Mouse (Mus musculus) lung, embryonic 16.5 days (tissue): ENCODE results near the gene Ift43. TPM values are rescaled to one million over a fixed set of nuclear protein-coding genes. Genes with fewer than 3 reads are reported as not detected.
A peak's percentile ranks its signal among the peaks of the same experiment; 100 is the strongest.

ENCODE experiments used
- ATAC-seq: fragments of 200-750 bp; cut with Nextera tagmentation; 2 replicates; pipeline ENCODE4 v1.8.0; 2017; ENCODE audit warnings: low read depth, mild to moderate bottlenecking, moderate library complexity
- H3K27ac ChIP-seq: fragments of 300-500 bp; sonication (generic); 2 replicates; pipeline ENCODE4 v1.5.1; 2014; ENCODE audit warnings: mild to moderate bottlenecking, control low read depth, low read length
- H3K27me3 ChIP-seq: fragments of 300-500 bp; sonication (generic); 2 replicates; pipeline ENCODE4 v1.6.1; 2014; ENCODE audit warnings: low read depth, low read length, mixed read lengths; ENCODE audit not compliant: control insufficient read depth, insufficient read depth
- H3K36me3 ChIP-seq: fragments of 300-500 bp; sonication (generic); 2 replicates; pipeline ENCODE4 v1.6.1; 2014; ENCODE audit warnings: low read length; ENCODE audit not compliant: control insufficient read depth, insufficient read depth
- H3K4me1 ChIP-seq: fragments of 300-500 bp; sonication (generic); replicated peaks from 2 replicates; pipeline ENCODE4 v1.6.1; 2014; ENCODE audit warnings: low read length, mixed read lengths; ENCODE audit not compliant: control insufficient read depth, insufficient read depth
- H3K4me2 ChIP-seq: fragments of 300-500 bp; sonication (generic); 2 replicates; pipeline ENCODE4 v1.6.1; 2014; ENCODE audit warnings: low read depth, low read length, control low read depth
- H3K4me3 ChIP-seq: fragments of 300-500 bp; sonication (generic); 2 replicates; pipeline ENCODE4 v1.5.1; 2014; ENCODE audit warnings: mild to moderate bottlenecking, low read length, control low read depth
- H3K9ac ChIP-seq: fragments of 300-500 bp; sonication (generic); 2 replicates; pipeline ENCODE4 v1.6.1; 2014; ENCODE audit warnings: low read length, control low read depth
- H3K9me3 ChIP-seq: fragments of 300-500 bp; sonication (generic); 2 replicates; pipeline ENCODE4 v1.6.1; 2016; ENCODE audit warnings: low read length; ENCODE audit not compliant: control insufficient read depth
- WGBS: fragments of 180-500 bp; shearing (Covaris S2); extraction: QIAGEN DNeasy Blood & Tissue Kit; methylation state at CpG from one replicate; pipeline ENCODE4 v1.1.7; 2014; 5-methylcytosine and 5-hydroxymethylcytosine counted together
- polyA plus RNA-seq: library from polyadenylated mRNA; unstranded; fragments of >200 nt; fragmentation: Nextera tagmentation; extraction: Ambion mirVana; gene quantifications from 2 replicates; pipeline ENCODE4 v1.2.1, GENCODE M21; 2015

Ift43 gene
- polyA plus RNA-seq, 1 experiment from 2014 or later: 106 TPM

DNA sequence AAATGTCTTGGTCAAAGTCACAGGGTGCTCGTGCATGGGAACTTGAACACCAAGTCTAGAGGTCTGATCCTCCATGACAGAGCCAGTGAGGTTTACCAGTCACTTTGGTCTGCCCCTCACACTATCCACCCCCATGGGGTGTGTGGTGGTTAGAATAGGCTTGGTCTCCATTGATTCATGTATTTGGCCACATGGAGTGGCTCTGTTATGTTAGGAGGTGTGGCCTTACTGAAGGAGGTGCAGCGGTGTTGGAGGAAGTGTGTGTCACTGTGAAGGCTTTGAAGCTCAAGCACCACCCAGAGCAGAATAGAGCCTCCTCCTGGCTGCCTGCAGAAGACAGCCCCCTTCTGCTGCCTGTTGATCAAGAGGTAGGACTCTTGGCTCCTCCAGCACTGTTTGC lies 99.5 kb downstream of the Ift43 start:
- H3K27ac ChIP-seq: no peak overlapping the region
- H3K4me1 ChIP-seq: no peaks in the 10 kb centered on the region
- no peak overlapping the region for H3K4me2 ChIP-seq
- H3K9me3 ChIP-seq: no peaks in the 10 kb centered on the region
- H3K36me3 ChIP-seq: no peaks in the 10 kb centered on the region
- no peaks in the 10 kb centered on the region for H3K27me3 ChIP-seq
- WGBS: 44% methylated on average over 2 of the region's 2 CpGs
- H3K4me3 ChIP-seq: no peak overlapping the region
- ATAC-seq: no peak
- no peak overlapping the region for H3K9ac ChIP-seq

- H3K27ac ChIP-seq: no peak overlapping the region
- 72% methylated on average over 1 of the region's 1 CpGs for WGBS
- no peak overlapping the region for H3K9ac ChIP-seq
- H3K4me1 ChIP-seq: no peaks in the 10 kb centered on the region
- no peak overlapping the region for H3K4me2 ChIP-seq
- H3K9me3 ChIP-seq: no peaks in the 10 kb centered on the region
- H3K4me3 ChIP-seq: no peak overlapping the region
- no peaks in the 10 kb centered on the region for H3K27me3 ChIP-seq
- no peaks in the 10 kb centered on the region for H3K36me3 ChIP-seq
- ATAC-seq: no peak
Measured at GRCm38 (mm10) chr12:86182414-86182813, 100.1 kb downstream of the Ift43 start.

GRCm38 (mm10) chr12:86188161-86188560 lies 105.8 kb downstream of the Ift43 start:
- no peaks in the 10 kb centered on the region for H3K36me3 ChIP-seq
- H3K27ac ChIP-seq: no peak overlapping the region
- 51% methylated on average over 5 of the region's 5 CpGs for WGBS
- ATAC-seq: no peak
- H3K9me3 ChIP-seq: no peaks in the 10 kb centered on the region
- H3K27me3 ChIP-seq: no peaks in the 10 kb centered on the region
- H3K9ac ChIP-seq: no peak overlapping the region
- H3K4me3 ChIP-seq: no peak overlapping the region
- peaks cover 4% of the 10 kb centered on the region for H3K4me1 ChIP-seq
- H3K4me2 ChIP-seq: no peak overlapping the region

DNA sequence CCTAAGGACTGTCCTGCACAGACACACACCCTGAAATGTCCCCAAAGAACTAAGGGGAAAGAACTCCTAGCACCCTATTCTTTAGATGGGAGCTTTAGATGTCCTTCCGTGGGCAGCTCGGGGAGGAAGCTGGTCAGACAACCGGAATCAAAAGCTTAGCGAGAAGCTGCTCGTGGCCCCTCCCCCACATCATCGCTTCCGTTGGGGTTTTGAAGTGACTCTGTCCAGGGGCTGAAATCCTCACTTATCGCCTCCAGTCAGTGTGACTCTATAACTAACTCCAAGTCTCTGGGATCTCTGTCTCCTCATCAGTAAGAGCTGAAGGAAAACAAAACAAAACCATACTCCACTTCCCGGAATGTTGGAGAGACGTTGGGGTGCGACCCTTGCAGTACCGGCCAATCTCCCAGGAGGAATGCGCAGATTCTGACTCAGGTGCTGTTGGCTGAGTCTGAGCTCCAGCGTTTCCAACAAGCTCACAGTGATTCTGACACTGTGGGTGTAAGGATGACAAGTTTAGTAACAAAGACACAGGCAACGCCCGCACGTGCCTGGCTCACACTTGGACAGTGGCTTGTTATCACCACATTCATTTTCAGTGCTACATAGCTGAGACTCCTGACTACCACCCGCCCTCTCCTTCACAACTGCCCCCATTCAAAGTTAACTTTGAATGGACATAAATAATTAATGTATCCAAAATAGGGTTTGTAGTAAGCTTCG lies 107.4 kb downstream of the Ift43 start:
- Histone ChIP-seq H3K4me2 (0 out of 2 replicates have a peak overlapping the region, but pooled peaks have one; percentile 4), H3K9me3 (no peaks in the 10 kb centered on the region)
- WGBS: 16% methylated on average over 19 of the region's 19 CpGs

DNA sequence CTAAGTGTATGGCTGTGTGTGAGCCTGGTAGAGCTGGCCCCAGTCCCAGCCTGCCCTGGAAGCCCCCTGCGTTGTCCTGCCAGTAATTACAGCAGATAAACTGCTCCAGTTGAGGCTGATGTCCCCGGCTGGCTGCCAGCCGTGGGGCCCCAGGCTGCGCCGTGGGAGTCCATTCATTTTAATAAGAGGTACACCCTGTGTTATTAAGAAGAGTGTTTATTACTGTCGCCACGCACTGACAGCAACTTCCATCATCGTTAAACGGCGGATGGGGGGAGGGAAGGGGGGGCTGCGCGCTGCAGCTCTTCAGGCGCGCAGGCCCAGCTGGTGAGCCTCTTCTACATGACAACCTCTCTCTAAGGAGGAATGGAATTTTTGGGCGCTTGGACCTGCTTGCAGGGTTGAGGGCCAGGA lies 109.7 kb downstream of the Ift43 start:
- peaks cover 4% of the 10 kb centered on the region for H3K4me1 ChIP-seq
- H3K36me3 ChIP-seq: no peaks in the 10 kb centered on the region
- H3K9ac ChIP-seq: no peak overlapping the region
- peak; percentile 54 for ATAC-seq
- no peaks in the 10 kb centered on the region for H3K9me3 ChIP-seq
- H3K4me3 ChIP-seq: no peak overlapping the region
- WGBS: 35% methylated on average over 15 of the region's 15 CpGs
- no peak overlapping the region for H3K27ac ChIP-seq
- no peaks in the 10 kb centered on the region for H3K27me3 ChIP-seq
- H3K4me2 ChIP-seq: no peak overlapping the region

More for the DNA sequence above, 107.4 kb downstream of the Ift43 start:
- Histone ChIP-seq H3K9ac (no peak overlapping the region), H3K36me3 (no peaks in the 10 kb centered on the region), H3K4me1 (peaks cover 4% of the 10 kb centered on the region), H3K4me3 (no peak overlapping the region), H3K27me3 (no peaks in the 10 kb centered on the region), H3K27ac (no peak overlapping the region)
- ATAC-seq: no peak

- no peak overlapping the region for H3K4me2 ChIP-seq
- H3K4me1 ChIP-seq: peaks cover 4% of the 10 kb centered on the region; the same call in 1 of the 2 replicates
- 82% methylated on average over 7 of the region's 7 CpGs for WGBS
- H3K4me3 ChIP-seq: no peak overlapping the region
- H3K9ac ChIP-seq: no peak overlapping the region
- no peaks in the 10 kb centered on the region for H3K27me3 ChIP-seq
- H3K9me3 ChIP-seq: no peaks in the 10 kb centered on the region
- ATAC-seq: no peak
- no peak overlapping the region for H3K27ac ChIP-seq
- H3K36me3 ChIP-seq: no peaks in the 10 kb centered on the region
Measured at GRCm38 (mm10) chr12:86196944-86197343, 114.6 kb downstream of the Ift43 start.

GRCm38 (mm10) chr12:86203443-86204057 lies 121.2 kb downstream of the Ift43 start:
- no peaks in the 10 kb centered on the region for H3K4me1 ChIP-seq
- ATAC-seq: no peak
- no peak overlapping the region for H3K4me3 ChIP-seq
- H3K27ac ChIP-seq: no peak overlapping the region
- no peak overlapping the region for H3K9ac ChIP-seq
- WGBS: 23% methylated on average over 8 of the region's 8 CpGs
- H3K9me3 ChIP-seq: no peaks in the 10 kb centered on the region
- H3K27me3 ChIP-seq: no peaks in the 10 kb centered on the region
- no peak overlapping the region for H3K4me2 ChIP-seq
- no peaks in the 10 kb centered on the region for H3K36me3 ChIP-seq

GRCm38 (mm10) chr12:86211099-86211520 lies 128.8 kb downstream of the Ift43 start:
- under 1% methylated on average over 19 of the region's 19 CpGs for WGBS
- no peaks in the 10 kb centered on the region for H3K9me3 ChIP-seq
- H3K4me2 ChIP-seq: no peak overlapping the region
- peaks cover 41% of the 10 kb centered on the region for H3K27me3 ChIP-seq
- H3K27ac ChIP-seq: no peak overlapping the region
- no peak overlapping the region for H3K9ac ChIP-seq
- no peaks in the 10 kb centered on the region for H3K36me3 ChIP-seq
- H3K4me3 ChIP-seq: no peak overlapping the region
- no peak for ATAC-seq
- no peaks in the 10 kb centered on the region for H3K4me1 ChIP-seq
